Mouse (Mus musculus) heart, embryonic 11.5 days (tissue): Measurements from ENCODE around the gene B3gat2. TPM values are rescaled to one million over a fixed set of nuclear protein-coding genes. Genes with fewer than 3 reads are reported as not detected.
A peak's percentile ranks its signal among the peaks of the same experiment; 100 is the strongest.

Experiments
- ATAC-seq: fragments of 200-750 bp; cut with Nextera tagmentation; replicated peaks from 2 replicates; pipeline ENCODE4 v1.8.0; 2017; ENCODE audit warnings: moderate library complexity; ENCODE audit not compliant: insufficient number of reproducible peaks, low FRiP score, low TSS enrichment
- H3K27ac ChIP-seq: fragments of 300-500 bp; sonication (generic); 2 replicates; pipeline ENCODE4 v1.5.1; 2014; ENCODE audit warnings: mild to moderate bottlenecking, low read depth, low read length
- H3K27me3 ChIP-seq: fragments of 300-500 bp; sonication (generic); 2 replicates; pipeline ENCODE4 v1.6.1; 2014; ENCODE audit warnings: mild to moderate bottlenecking, low read length, mixed read lengths; ENCODE audit not compliant: control insufficient read depth, insufficient read depth
- H3K36me3 ChIP-seq: fragments of 300-500 bp; sonication (generic); 2 replicates; pipeline ENCODE4 v1.6.1; 2014; ENCODE audit warnings: mild to moderate bottlenecking, low read length, moderate library complexity, mixed read lengths; ENCODE audit not compliant: control insufficient read depth, insufficient read depth
- H3K4me1 ChIP-seq: fragments of 300-500 bp; sonication (generic); 2 replicates; pipeline ENCODE4 v1.6.1; 2014; ENCODE audit warnings: low read length; ENCODE audit not compliant: control insufficient read depth, insufficient read depth
- H3K4me2 ChIP-seq: fragments of 300-500 bp; sonication (generic); 2 replicates; pipeline ENCODE4 v1.6.1; 2014; ENCODE audit warnings: mild to moderate bottlenecking, moderate library complexity
- H3K4me3 ChIP-seq: fragments of 300-500 bp; sonication (generic); 2 replicates; pipeline ENCODE4 v1.5.1; 2014; ENCODE audit warnings: low read depth, low read length
- H3K9ac ChIP-seq: fragments of 300-500 bp; sonication (generic); 2 replicates; pipeline ENCODE4 v1.6.1; 2014; ENCODE audit warnings: mild to moderate bottlenecking, low read depth, low read length, moderate library complexity
- H3K9me3 ChIP-seq: fragments of 300-500 bp; sonication (generic); replicated peaks from 2 replicates; pipeline ENCODE4 v1.6.1; 2016; ENCODE audit warnings: low read length; ENCODE audit not compliant: control insufficient read depth
- whole genome bisulfite sequencing: fragments of 180-500 bp; shearing (Covaris S2); extraction: QIAGEN DNeasy Blood & Tissue Kit; methylation state at CpG from one replicate; pipeline ENCODE4 v1.1.7; 2014; ENCODE audit not compliant: insufficient replicate concordance; 5-methylcytosine and 5-hydroxymethylcytosine counted together
- polyA plus RNA-seq: library from polyadenylated mRNA; unstranded; fragments of >200 nt; fragmentation: Nextera tagmentation; extraction: Ambion mirVana; gene quantifications from 2 replicates; pipeline ENCODE4 v1.2.1, GENCODE M21; 2014

B3gat2 gene
- polyA plus RNA-seq, 1 experiment from 2014 or later, result 0.63 TPM

- no peak overlapping the region for H3K4me2 ChIP-seq
- WGBS, result 84% methylated on average over 9 of the region's 9 CpGs
- ATAC-seq, result no peak
Measured at GRCm38 (mm10) chr1:23798306-23798705, 36.8 kb downstream of the B3gat2 start.

GRCm38 (mm10) chr1:23821615-23822014 is 60.1 kb downstream of the B3gat2 start:
- Histone ChIP-seq H3K4me1 (no peaks in the 10 kb centered on the region), H3K27me3 (no peaks in the 10 kb centered on the region), H3K9ac (no peak overlapping the region), H3K9me3 (no peaks in the 10 kb centered on the region), H3K4me2 (no peak overlapping the region), H3K36me3 (no peaks in the 10 kb centered on the region), H3K4me3 (no peak overlapping the region), H3K27ac (no peak overlapping the region)
- WGBS, result 68% methylated on average over 5 of the region's 5 CpGs
- ATAC-seq, result no peak

More at GRCm38 (mm10) chr1:23798306-23798705, 36.8 kb downstream of the B3gat2 start:
- H3K9ac ChIP-seq, result no peak overlapping the region
- H3K27ac ChIP-seq, result no peak overlapping the region
- no peaks in the 10 kb centered on the region for H3K36me3 ChIP-seq
- no peaks in the 10 kb centered on the region for H3K9me3 ChIP-seq
- no peak overlapping the region for H3K4me3 ChIP-seq
- no peaks in the 10 kb centered on the region for H3K4me1 ChIP-seq
- no peaks in the 10 kb centered on the region for H3K27me3 ChIP-seq

GRCm38 (mm10) chr1:23826887-23827758 is 65.6 kb downstream of the B3gat2 start:
- Histone ChIP-seq H3K4me2 (no peak overlapping the region), H3K9me3 (no peaks in the 10 kb centered on the region), H3K36me3 (no peaks in the 10 kb centered on the region), H3K9ac (no peak overlapping the region), H3K27me3 (no peaks in the 10 kb centered on the region), H3K4me3 (no peak overlapping the region), H3K4me1 (no peaks in the 10 kb centered on the region), H3K27ac (no peak overlapping the region)
- WGBS, result 35% methylated on average over 13 of the region's 13 CpGs
- peak; percentile 35; the same call in 1 of the 2 replicates for ATAC-seq

GRCm38 (mm10) chr1:23834246-23834645 is 72.7 kb downstream of the B3gat2 start:
- Histone ChIP-seq H3K27me3 (no peaks in the 10 kb centered on the region), H3K36me3 (no peaks in the 10 kb centered on the region), H3K4me2 (no peak overlapping the region), H3K27ac (no peak overlapping the region), H3K4me1 (no peaks in the 10 kb centered on the region), H3K9me3 (no peaks in the 10 kb centered on the region), H3K4me3 (no peak overlapping the region), H3K9ac (no peak overlapping the region)
- ATAC-seq, result no peak
- WGBS, result 82% methylated on average over 7 of the region's 7 CpGs

- WGBS, result 75% methylated on average over 9 of the region's 9 CpGs
- Histone ChIP-seq H3K9me3 (no peaks in the 10 kb centered on the region), H3K27me3 (no peaks in the 10 kb centered on the region), H3K9ac (no peak overlapping the region), H3K27ac (no peak overlapping the region), H3K36me3 (no peaks in the 10 kb centered on the region), H3K4me1 (no peaks in the 10 kb centered on the region), H3K4me3 (no peak overlapping the region), H3K4me2 (no peak overlapping the region)
- no peak for ATAC-seq
Measured at GRCm38 (mm10) chr1:23834819-23835218, 73.3 kb downstream of the B3gat2 start.

GRCm38 (mm10) chr1:23836630-23837029 is 75.1 kb downstream of the B3gat2 start:
- no peak overlapping the region for H3K4me3 ChIP-seq
- H3K4me2 ChIP-seq, result no peak overlapping the region
- H3K4me1 ChIP-seq, result no peaks in the 10 kb centered on the region
- 80% methylated on average over 4 of the region's 4 CpGs for WGBS
- H3K27ac ChIP-seq, result no peak overlapping the region
- no peaks in the 10 kb centered on the region for H3K9me3 ChIP-seq
- H3K36me3 ChIP-seq, result no peaks in the 10 kb centered on the region
- no peak for ATAC-seq
- no peak overlapping the region for H3K9ac ChIP-seq
- H3K27me3 ChIP-seq, result no peaks in the 10 kb centered on the region

GRCm38 (mm10) chr1:23840924-23841323 is 79.4 kb downstream of the B3gat2 start:
- Histone ChIP-seq H3K36me3 (0 out of 2 replicates have a peak, but pooled peaks cover 6% of the 10 kb centered on the region), H3K4me1 (no peaks in the 10 kb centered on the region), H3K9me3 (no peaks in the 10 kb centered on the region), H3K4me3 (no peak overlapping the region), H3K27ac (no peak overlapping the region), H3K4me2 (no peak overlapping the region), H3K9ac (no peak overlapping the region), H3K27me3 (no peaks in the 10 kb centered on the region)
- no peak for ATAC-seq

GRCm38 (mm10) chr1:23842629-23843028 is 81.1 kb downstream of the B3gat2 start:
- H3K27me3 ChIP-seq, result no peaks in the 10 kb centered on the region
- no peaks in the 10 kb centered on the region for H3K4me1 ChIP-seq
- H3K4me3 ChIP-seq, result no peak overlapping the region
- no peak overlapping the region for H3K27ac ChIP-seq
- 70% methylated on average over 3 of the region's 3 CpGs for WGBS
- no peak for ATAC-seq
- 0 out of 2 replicates have a peak, but pooled peaks cover 8% of the 10 kb centered on the region for H3K36me3 ChIP-seq
- H3K4me2 ChIP-seq, result no peak overlapping the region
- no peak overlapping the region for H3K9ac ChIP-seq
- H3K9me3 ChIP-seq, result no peaks in the 10 kb centered on the region

- WGBS, result 88% methylated on average over 7 of the region's 7 CpGs
- no peak overlapping the region for H3K27ac ChIP-seq
- no peak for ATAC-seq
- peaks cover 14% of the 10 kb centered on the region; the same call in 1 of the 2 replicates for H3K36me3 ChIP-seq
- H3K4me2 ChIP-seq, result no peak overlapping the region
- H3K4me3 ChIP-seq, result no peak overlapping the region
- H3K9me3 ChIP-seq, result no peaks in the 10 kb centered on the region
- no peaks in the 10 kb centered on the region for H3K27me3 ChIP-seq
- H3K9ac ChIP-seq, result no peak overlapping the region
- no peaks in the 10 kb centered on the region for H3K4me1 ChIP-seq
Measured at GRCm38 (mm10) chr1:23843790-23844189, 82.2 kb downstream of the B3gat2 start.
